Mouse (Mus musculus) liver, embryonic 14 days (tissue): ENCODE data around the gene Dapk1. TPM values are rescaled to one million over a fixed set of nuclear protein-coding genes. Genes with fewer than 3 reads are reported as not detected.

Experiments
- polyA plus RNA-seq: library from polyadenylated mRNA; depleted of rRNA; stranded (reverse); fragments of >200 nt; gene quantifications from 2 replicates; pipeline ENCODE4 v1.2.3, GENCODE M21; 2012; rRNA removed

Dapk1 gene
- 6.3 and 6.9 TPM in 2 replicates for polyA plus RNA-seq

DNA sequence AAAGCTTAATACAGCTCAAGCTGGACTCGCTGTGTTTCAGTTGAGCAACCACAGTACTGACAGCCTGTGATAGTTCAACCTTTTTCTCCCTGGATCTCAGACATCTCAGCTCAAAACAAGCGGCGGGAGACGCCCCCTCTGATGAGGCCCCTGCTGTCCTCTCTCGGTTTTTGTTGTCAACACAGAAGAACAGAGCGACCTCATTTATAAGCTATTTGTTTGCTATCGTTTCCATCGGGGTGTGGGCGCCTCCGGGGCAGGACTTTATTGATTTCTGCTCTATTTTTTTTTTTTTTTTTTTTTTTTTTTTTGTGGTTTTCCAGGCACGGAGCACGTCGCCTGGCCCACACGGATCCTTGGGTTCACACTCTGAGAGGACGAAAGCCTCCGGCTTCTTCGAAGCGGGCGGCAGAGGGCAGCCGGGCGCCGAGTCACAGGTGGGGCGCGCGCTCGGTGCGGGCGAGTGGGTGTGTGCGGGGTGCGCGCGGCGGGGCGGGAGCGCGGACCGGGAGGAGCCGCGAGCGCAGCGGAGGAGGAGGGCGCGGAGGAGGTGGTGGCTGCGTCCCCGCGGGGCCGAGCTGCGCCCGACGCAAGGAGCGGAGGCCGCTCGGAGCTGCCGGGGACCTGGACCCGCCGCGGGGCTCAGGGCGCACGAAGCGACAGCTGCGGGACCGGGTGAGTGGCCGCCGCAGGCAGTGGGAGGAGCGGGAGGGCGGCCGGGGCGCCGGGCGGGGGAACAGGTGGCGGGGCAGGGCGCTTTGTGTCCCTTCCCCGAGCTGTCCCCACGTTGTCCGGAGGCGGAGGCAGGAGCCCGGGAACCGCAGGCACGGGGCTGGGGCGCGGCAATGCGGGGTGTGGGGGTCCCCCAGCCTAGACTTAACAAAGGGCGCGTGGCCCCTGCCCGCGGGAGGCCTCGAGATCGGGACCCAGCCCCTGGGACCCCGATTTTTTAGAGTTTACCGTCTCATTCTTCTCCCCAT lies at the start of gene Dapk1:
Gene Dapk1 (plus strand): TSS at position 512 of the 980 bp plus-strand sequence.

DNA sequence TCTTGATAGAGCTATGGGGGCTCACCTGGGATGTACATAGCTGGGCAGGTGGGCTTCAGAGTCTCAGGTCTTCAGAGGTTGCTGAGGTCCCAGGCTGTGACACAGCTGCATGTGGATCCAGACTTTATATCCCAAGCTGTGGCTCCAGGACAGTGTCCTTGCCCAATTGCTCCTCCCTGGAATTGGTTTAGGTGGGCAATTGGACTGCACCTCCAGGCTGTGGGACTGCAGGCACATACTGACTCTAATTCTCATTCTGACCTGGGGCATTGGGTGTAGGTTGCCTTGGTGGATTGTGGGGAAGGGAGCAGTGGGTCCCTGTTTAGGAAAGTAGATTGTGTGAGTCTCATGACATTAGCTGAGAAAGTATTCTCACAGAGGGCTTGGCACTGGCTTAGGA lies 184.5 kb downstream of the Dapk1 start, which contains the start of gene BC051665:
Gene BC051665 (minus strand): TSS at position 101 of the 400 bp plus-strand sequence.

DNA sequence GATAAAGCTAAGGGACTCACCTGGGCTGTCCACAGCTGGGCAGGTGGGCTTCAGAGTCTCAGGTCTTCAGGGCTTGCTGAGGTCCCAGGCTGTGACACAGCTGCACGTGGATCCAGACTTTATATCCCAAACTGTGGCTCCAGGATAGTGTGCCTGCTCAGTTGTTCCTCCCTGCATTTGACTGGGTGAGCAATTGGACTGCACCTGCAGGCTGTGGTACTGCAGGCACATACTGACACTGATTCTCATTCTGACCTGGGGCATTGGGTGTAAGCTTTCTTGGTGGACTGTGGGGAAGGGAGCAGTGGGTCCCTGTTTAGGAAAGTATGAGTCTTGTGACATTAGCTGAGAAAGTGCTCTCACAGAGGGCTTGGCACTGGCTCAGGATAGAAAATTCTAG lies 201.0 kb downstream of the Dapk1 start, which contains the start of gene Ctsll3:
Gene Ctsll3 (minus strand): TSS at position 101 of the 400 bp plus-strand sequence.

Other genes with a start within 250 kb of the Dapk1 start
- gene BC051665, start 184.4 kb downstream of the Dapk1 start, polyA plus RNA-seq = not detected in 2 replicates
- gene Ctsll3, start 200.9 kb downstream of the Dapk1 start, polyA plus RNA-seq = not detected in 2 replicates